Mouse (Mus musculus) brain, embryonic 18.5 days (tissue): ENCODE results near the gene Pbx2.
"Not testable (repeated sequence)": the region's sequence is repeated elsewhere in the genome, so short reads cannot be mapped to it uniquely, and the experiment has no call there.

ENCODE experiments used
- DNase-seq: peaks from one replicate; pipeline ENCODE4 v3.0.0-alpha.2; 2012; ENCODE audit warnings: low read depth, low spot score

The Pbx2 gene

DNA sequence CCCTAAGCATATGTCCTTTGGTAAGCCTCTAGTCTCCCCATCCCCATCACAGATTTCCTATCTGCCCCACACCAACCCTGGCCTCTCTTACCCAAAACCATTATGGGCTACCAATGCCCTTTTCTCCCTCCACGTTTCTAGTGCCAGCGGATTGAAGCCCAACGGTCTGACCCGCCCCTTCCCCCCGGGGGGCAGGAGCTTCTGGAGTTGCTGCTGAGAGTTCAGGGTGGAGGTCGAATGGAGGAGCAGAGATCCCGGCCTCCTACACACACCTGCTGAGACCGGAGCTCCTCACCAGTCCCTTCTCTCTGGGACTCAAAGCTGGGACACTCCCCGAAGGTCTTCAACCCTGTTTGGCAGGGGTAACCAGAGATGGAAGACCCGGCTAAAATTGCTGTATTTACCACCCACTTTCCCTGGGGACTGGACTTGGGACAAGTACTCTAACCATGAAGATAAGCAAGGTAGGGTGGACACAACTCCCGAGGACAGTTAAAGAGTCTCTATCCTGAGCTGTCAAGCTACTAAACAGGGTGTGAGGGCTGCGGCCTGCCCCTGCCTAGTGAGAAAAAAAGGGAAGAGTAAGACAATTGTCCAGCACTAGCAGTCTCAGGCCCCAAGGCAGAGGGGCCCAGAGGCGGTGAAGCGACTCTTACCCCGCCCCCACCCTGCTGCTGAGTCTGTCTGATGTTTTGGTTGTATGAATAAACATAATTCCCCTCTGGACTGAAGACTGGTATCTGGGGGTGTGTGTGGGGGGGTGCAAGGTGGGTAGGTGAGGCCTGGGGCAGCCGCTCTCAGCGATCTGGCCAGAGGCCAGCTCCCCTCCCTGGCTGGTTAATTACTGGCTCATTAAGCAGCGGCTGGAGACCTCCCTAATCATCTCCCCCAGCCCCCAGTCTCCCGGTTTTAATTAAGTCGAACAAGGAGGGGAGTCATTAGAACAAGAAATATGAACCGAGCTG is at the start of gene Pbx2:
TSS of gene Pbx2 (plus strand) at position 238 of the 965 bp plus-strand sequence.
- no peak for DNase-seq

DNA sequence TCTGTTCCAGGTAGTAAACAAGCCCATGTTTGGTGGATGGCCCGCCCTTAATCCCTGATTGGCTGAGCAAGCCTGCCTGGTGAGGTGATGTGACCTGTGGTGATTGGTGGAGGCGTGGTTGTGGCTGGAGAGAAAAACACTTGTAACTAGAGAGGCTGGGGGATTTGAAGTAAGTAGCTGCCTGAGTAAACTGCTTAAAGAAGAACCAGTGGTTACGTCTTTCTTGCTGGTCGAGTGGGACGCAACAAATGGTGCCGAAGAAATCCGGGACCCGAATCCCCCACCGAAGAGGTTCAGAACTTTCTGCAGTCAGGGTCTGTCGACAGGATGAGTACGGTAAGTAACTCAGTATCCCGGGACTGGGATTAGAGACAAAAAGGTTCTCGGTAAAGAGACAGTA is 47.5 kb upstream of the Pbx2 start:
- not testable (repeated sequence) for DNase-seq

DNA sequence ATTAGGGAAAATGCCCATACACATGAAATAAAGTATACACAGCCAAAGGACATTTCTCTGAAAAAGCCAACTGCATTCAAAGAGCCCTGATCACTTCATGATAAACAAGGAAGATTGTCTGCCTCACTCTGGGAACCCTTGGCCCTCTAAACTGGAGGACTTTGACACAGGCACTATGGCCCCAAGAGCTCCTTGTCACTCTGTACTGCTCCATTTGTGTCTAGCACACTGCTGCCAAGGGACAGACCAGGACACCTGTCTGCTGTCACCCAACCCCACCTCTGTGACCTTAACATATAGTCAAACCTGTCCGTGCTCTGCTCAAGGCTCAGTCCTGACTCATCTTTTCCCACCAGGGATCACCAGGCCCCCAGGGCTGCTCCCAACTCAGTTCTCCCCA is 44.3 kb upstream of the Pbx2 start:
- no peak for DNase-seq

DNA sequence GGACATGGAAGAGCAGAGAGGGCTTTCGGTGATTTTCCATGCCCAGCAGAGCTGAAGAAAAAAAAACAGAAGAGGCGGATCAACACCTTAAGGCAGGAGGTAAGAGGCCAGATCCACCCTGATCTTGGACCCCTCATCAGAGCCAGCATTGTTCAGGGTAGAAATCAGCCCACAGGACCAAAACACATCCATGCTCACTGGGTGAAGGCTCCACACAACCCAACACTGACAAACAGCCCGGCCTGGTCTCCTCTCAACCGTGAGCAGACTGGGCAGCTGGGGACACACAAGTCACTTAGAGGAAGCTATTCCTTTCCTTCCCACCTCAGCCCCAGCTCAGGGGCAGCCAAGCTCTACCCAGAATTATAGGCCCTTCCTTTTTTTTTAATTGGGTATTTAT is 43.5 kb upstream of the Pbx2 start:
- no peak for DNase-seq

DNA sequence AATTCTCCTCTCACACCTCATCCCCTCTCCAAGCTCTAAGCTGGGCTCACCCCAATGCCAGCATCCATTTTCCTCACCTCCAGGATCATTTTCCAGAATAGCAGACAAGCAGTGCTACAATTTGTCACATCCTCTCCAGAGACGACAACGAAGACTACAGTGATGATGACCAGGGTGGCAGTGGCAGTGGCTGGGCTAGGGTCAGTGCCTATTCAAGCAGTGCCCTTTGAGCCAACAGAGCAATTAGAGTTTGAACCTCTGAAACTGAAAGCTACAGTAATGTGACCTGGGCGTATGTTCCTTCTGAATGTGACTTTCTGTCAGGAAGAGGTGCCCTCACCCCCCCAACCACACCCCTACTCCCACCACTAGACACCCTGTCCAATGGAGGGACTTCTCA is 41.9 kb upstream of the Pbx2 start:
- no peak for DNase-seq

DNA sequence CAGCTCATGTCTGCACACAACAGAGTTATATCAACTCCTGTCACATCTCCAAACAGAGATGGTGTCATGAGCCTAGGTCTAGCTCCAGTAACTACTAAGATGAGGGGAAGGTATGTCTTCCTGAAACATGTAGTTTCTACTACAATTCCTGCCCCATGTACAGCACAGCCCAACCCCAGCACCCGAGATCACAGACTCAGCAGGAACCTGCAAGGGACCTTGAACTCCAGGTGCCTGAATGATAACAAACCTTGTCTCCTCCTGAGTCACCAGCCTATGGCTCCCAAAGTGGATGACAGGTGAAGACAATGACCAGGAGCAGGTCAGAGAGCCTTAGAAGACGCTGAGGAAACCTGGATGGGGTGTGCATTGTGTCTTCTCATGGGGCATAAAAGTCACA is 41.2 kb upstream of the Pbx2 start:
- no peak for DNase-seq

DNA sequence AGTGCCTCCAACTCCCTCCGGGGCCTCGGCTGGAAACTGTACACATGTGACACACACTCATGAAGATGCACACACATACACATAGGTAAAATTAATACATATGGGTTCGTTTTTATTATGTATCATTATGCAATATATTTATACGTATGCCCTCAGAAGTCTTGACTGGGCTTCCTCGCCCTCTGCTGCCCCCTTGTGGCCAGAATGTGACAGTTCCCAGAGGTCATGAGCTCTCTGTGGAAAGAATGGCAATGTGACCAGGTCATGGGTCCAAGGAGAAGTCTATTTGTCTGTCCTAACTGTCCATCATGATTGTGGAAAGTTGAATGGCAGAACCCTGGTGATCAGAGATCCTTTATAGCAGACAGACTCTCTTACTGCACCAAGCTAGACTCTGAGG is 35.6 kb upstream of the Pbx2 start:
- no peak for DNase-seq

DNA sequence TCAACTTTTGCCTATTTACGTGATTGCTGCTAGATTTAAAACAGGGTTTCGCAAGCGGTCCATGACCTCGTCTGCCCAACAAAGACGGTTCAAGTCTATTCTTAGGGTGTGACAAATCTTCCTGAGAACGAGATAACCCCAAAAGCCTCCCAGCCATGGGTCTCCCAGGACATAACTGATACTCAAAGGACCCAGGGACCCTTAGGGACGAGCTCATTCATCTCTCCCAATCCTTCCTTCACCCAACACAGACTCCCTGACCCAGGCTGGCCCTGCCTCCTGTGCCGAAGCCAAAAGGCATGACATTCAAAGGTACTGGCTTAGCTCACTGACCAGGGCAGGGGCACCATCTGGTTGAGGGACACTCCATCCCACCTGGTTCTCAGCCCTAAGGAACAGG is 34.7 kb upstream of the Pbx2 start:
- no peak for DNase-seq

DNA sequence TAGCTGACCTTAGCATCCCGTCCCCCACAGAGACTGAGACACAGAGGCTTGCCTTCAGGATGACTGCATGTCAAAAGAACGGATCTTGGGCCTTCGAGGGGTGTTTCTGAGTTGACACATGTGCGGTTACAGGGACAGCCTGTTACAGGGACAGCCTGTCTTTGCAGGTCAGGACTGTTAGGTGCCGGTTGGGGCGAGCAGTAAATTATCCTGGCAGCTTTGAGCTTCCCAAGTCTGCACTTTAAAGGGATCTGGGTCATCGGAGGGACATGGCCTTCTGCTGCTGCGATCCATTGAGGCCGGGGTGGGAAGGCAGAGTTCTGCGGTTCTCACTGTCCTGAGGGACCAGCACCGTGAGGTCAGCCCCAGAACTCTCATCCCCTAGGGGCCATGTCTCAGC is 33.7 kb upstream of the Pbx2 start:
- no peak for DNase-seq

DNA sequence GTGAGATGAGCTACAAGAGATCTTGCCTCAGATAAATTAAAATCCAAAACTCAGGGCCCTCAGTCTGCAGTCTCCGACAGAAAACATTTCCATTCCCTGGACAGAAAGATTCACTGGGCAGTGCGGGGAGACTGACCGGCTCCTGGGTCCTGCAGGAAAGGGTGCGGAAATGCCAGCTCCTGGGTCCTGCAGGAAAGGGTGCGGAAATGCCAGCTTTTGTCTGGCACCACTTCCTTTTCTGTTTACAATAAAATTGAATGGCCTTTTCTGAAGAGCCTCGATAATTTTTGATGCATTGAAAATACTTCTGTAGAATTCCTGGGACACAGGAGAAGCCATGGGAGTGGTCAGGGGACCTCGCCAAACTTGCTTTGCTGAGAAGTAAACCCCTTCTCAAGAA is 31.9 kb upstream of the Pbx2 start:
- DNase-seq: no peak

DNA sequence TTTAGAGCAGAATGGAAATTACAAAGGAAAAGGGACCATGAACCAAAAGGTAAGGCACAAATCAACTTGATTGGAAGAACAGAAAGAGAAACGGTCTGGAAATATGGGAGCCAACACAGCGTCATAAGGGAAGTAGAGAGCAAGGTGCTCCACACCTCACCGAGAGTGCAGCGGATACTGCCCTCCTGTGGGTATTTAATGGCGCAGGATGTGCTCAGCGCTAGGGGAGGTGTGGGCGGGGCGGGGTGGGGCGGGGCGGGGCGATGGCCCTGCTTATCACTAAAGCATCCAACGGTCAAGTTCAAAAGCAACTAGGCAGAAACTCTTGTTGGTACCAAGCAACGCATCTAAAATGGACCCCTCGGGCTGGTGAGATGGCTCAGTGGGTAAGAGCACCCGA is 31.2 kb upstream of the Pbx2 start:
- no peak for DNase-seq

DNA sequence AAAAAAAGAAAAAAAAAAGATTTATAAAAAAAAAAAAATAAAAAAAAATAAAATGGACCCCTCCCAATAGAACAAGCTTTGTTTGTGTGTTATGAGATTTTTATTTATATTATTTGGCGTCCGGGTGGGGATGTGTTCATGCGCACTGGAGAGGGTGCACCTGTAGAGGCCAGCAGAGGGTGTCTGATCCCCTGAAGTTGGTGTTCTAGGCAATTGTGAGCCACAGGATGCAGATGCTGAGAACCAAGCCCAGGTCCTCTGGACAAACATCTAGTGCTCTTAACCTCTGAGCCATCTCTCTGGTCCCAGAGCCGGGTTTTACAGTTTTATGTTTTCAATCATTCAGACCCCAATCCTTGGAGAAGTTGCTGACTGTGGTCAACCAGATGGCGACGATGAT is 30.6 kb upstream of the Pbx2 start:
- DNase-seq: no peak

DNA sequence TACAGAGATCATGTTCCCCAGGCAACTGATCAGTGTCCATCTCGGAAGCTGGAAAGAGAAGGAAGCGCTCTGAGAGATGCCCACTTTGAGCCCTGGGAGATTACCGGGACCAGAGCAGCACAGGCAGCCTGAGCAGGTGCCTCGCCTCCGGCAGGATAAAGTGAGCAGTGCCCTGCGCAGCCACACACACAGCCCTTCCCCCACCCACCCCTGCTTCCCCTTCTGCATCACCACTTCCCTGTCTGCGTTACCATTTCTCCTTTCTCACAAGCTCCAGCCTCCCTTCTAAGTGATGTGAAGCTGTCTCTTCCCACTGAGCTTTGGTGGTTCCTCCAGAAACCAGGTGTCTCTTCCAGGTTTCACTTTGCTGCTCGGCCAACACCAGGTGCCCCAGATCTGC is 29.9 kb upstream of the Pbx2 start:
- DNase-seq: no peak

DNA sequence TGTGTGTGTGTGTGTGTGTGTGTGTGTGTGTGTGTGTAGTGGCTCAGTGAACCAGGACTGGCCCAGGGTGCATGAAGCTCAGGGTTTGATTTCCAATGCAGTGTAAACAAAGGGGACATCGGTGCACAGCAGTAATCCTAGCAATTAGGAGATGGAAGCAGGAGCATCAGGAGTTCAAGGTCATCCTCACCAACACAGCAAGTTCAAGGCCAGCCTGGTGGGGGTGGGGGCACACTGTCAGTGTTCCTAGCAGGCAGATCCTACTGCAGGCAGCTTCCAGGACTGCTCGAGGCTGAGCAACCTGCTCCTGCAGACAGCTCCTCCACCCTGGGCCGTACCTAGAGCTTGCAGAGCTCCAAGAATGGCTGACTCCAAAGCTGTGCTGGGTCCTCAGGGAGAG is 28.5 kb upstream of the Pbx2 start:
- DNase-seq: no peak

DNA sequence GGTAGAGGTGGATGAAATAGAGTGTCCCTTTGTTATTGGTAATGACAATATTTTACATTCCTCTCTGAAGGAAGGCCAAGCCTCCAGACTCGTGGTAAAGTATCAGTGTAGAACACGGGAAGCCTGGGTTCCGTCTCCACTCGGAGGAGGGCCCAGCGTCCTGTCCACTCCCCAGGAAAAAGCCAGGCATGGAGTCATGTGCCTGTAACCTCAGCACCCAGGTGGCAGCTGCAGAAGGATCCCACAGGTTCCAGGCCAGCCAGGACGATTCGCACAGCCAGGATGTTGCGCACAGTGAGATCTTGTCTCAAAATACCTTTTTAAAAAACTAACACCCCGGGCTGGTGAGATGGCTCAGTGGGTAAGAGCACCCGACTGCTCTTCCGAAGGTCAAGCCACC is 27.7 kb upstream of the Pbx2 start:
- no peak for DNase-seq

DNA sequence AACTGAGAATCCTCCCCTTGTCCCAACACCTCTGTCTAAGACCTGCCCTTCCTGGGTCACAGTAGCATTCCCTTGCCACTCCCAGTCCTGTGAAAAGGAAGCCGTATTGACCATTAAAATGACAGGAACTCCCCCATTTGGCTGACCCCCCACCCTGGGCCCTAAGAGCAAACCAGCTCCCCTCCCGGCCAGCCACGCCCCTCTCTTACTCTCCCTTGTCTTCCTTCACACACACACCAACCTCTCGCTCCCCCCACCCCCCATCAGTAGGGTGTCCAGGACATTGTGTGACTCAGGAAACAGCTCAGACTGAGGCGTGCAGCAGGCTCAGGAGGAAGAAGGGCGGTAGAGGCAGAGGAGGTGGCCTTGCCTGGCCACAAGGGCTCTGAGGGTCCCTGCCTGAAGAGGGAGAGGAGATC is 27.1 kb upstream of the Pbx2 start, which contains the start of gene Notch4:
TSS of gene Notch4 (plus strand) at position 266 of the 419 bp plus-strand sequence.
- no peak for DNase-seq

DNA sequence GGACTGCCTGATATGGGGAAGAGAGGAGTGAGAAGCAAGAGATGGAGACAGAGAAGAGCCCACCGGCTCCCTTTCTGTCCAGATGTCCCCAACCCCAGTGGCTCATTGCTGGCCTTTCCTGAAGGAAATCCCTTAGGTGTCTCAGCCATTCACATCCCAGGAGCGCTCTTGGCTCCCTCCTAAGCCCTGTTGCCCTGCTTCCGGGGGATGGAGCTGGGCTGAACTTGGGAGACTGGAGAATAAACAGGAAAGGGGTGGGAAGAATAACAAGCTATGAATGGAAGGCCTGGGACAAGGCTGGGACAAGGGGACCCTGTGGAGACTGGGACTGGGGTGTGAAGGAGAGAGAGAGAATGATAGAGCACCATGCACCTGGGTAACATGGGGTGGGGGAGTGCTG is 26.3 kb upstream of the Pbx2 start:
- no peak for DNase-seq

DNA sequence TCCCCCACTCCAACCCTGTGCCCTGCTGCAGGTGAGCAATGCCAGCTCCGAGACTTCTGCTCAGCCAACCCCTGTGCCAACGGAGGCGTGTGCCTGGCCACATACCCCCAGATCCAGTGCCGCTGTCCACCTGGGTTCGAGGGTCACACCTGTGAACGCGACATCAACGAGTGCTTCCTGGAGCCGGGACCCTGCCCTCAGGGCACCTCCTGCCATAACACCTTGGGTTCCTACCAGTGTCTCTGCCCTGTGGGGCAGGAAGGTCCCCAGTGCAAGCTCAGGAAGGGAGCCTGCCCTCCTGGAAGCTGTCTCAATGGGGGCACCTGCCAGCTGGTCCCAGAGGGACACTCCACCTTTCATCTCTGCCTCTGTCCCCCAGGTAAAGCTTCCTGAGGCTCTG is 23.8 kb upstream of the Pbx2 start:
- DNase-seq: no peak

DNA sequence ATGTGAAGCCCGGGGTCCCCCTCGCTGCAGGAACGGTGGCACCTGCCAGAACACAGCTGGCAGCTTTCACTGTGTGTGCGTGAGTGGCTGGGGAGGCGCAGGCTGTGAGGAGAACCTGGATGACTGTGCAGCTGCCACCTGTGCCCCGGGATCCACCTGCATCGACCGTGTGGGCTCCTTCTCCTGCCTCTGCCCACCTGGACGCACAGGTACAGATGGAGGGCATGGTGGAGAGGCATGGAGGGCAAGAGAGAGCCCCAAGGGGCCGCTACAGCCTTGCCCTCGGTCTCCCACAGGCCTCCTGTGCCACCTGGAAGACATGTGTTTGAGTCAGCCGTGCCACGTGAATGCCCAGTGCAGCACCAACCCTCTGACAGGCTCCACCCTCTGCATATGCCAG is 22.6 kb upstream of the Pbx2 start:
- no peak for DNase-seq

DNA sequence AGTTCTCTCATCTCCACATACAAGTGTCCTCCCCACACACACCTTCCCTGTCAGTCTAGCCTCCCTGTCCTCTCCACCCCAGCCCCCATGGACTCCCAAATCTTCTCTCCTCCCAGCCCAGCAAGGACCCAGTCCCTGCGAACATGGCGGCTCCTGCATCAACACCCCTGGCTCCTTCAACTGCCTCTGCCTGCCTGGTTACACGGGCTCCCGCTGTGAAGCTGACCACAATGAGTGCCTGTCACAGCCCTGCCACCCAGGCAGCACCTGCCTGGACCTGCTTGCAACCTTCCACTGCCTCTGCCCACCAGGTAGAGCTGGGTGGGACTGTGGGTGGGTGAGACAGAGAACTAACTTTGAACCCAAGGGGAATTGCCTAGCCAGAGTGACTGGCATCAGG is 21.1 kb upstream of the Pbx2 start:
- no peak for DNase-seq

DNA sequence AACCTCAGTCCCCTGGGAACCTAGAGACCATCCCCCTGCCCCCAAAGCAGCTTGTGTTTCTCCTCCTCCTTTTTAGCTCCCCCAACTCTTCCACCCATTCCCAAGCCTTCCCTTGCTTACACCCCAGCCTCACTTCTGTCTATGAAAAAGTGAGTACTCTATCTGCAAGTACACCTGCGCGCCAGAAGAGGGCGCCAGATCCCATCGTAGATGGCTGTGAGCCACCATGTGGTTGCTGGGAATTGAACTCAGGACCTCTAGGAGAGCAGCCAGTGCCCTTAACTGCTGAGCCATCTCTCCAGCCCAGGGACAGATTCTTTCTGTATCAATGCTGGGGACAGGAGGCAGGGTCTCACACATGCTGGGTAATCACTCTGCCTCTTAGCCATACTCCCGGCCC is 19.2 kb upstream of the Pbx2 start:
- no peak for DNase-seq

DNA sequence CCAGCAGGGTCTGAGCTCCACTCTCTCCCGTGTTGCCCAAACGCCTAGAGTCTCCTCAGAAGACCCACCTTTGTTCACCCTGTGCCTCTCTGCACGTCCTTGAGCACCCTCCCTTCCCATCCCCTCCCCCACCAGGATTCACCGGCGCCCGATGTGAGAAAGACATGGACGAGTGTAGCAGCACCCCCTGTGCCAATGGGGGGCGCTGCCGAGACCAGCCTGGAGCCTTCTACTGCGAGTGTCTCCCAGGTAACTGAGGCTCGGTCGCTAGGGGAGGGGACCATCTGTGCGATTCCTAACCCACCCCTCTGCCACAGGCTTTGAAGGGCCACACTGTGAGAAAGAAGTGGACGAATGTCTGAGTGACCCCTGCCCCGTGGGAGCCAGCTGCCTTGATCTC is 18.7 kb upstream of the Pbx2 start:
- DNase-seq: no peak

DNA sequence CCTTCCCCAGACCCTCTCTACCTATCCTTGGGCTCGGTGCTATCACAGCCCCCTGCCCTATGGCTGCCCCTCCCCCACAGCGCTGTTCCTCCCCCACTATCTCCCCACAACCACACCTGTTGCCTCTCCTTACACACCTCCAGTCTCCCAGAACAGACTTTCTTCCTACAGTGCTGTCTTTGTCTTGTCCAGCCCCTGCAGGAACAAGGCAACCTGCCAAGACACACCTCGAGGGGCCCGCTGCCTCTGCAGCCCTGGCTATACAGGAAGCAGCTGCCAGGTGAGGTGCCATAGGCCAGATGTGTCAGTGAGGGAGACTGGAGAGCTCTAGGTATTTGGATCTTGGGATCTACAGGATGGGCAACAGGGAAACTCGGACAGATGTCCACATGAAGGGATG is 14.5 kb upstream of the Pbx2 start:
- no peak for DNase-seq

DNA sequence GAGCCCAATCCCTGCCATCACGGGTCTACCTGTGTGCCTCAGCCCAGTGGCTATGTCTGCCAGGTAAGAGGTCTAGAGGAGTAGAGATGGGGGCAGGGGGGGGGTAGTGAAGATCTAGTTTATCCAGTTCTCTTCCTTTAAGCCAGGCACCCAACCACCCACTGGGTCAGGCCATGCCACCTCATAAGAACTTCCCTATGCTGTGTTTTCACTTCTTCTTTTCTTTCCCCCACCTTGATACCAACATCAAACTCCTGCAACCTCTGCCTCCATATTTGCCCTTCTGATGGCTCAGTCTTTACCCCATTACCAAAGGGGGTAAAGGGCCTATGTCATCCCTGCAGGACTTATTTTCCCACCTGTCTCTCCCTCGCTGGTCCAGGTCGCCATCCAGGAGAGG is 13.0 kb upstream of the Pbx2 start:
- no peak for DNase-seq
